Mouse (Mus musculus) embryonic facial prominence, embryonic 15.5 days (tissue): ENCODE measurements around the gene Zan. TPM values are rescaled to one million over a fixed set of nuclear protein-coding genes. Genes with fewer than 3 reads are reported as not detected.

ENCODE experiments used
- ATAC-seq: fragments of 200-750 bp; cut with Nextera tagmentation; 2 replicates; pipeline ENCODE4 v1.8.0; 2017; ENCODE audit warnings: low read depth, moderate TSS enrichment; ENCODE audit not compliant: insufficient number of reproducible peaks, low FRiP score, low TSS enrichment
- H3K27ac ChIP-seq: fragments of 300-500 bp; sonication (generic); replicated peaks from 2 replicates; pipeline ENCODE4 v1.5.1; 2015; ENCODE audit warnings: mild to moderate bottlenecking, inconsistent platforms
- H3K27me3 ChIP-seq: fragments of 300-500 bp; sonication (generic); 2 replicates; pipeline ENCODE4 v1.6.1; 2015; ENCODE audit warnings: inconsistent platforms
- H3K36me3 ChIP-seq: fragments of 300-500 bp; sonication (generic); 2 replicates; pipeline ENCODE4 v1.6.1; 2015; ENCODE audit warnings: mild to moderate bottlenecking, inconsistent platforms
- H3K4me1 ChIP-seq: fragments of 300-500 bp; sonication (generic); 2 replicates; pipeline ENCODE4 v1.6.1; 2015; ENCODE audit warnings: inconsistent platforms
- H3K4me2 ChIP-seq: fragments of 300-500 bp; sonication (generic); replicated peaks from 2 replicates; pipeline ENCODE4 v1.6.1; 2015; ENCODE audit warnings: mild to moderate bottlenecking, inconsistent platforms
- H3K4me3 ChIP-seq: fragments of 300-500 bp; sonication (generic); replicated peaks from 2 replicates; pipeline ENCODE4 v1.5.1; 2015; ENCODE audit warnings: mild to moderate bottlenecking, inconsistent platforms
- H3K9ac ChIP-seq: fragments of 300-500 bp; sonication (generic); 2 replicates; pipeline ENCODE4 v1.6.1; 2015; ENCODE audit warnings: inconsistent platforms
- H3K9me3 ChIP-seq: fragments of 300-500 bp; sonication (generic); replicated peaks from 2 replicates; pipeline ENCODE4 v1.6.1; 2016; ENCODE audit warnings: inconsistent platforms
- WGBS: fragments of 180-500 bp; shearing (Covaris S2); methylation state at CpG from one replicate; pipeline ENCODE4 v1.1.7; 2015; 5-methylcytosine and 5-hydroxymethylcytosine counted together
- polyA plus RNA-seq: library from polyadenylated mRNA; unstranded; fragments of >200 nt; fragmentation: Nextera tagmentation; extraction: Ambion mirVana; gene quantifications from 2 replicates; pipeline ENCODE4 v1.2.1, GENCODE M21; 2015

Zan gene
- polyA plus RNA-seq, result 0.21 and 0.23 TPM in 2 replicates

GRCm38 (mm10) chr5:137476964-137477363, at the start of gene Zan:
Gene Zan (minus strand): TSS chr5:137477064.
- H3K9me3 ChIP-seq, result no peaks in the 10 kb centered on the region
- no peaks in the 10 kb centered on the region for H3K27me3 ChIP-seq
- ATAC-seq, result no peak
- H3K4me1 ChIP-seq, result no peaks in the 10 kb centered on the region
- no peak within 1 kb of the TSS for H3K4me3 ChIP-seq
- no peak within 1 kb of the TSS for H3K9ac ChIP-seq
- WGBS, result 84% methylated on average over 5 of the region's 5 CpGs
- H3K36me3 ChIP-seq, result no peaks in the 10 kb centered on the region
- no peak within 1 kb of the TSS for H3K27ac ChIP-seq
- no peak within 1 kb of the TSS for H3K4me2 ChIP-seq

- Histone ChIP-seq H3K9ac (no peak overlapping the region), H3K27ac (0 out of 2 replicates have a peak overlapping the region, but pooled peaks have one; percentile 41), H3K36me3 (peaks cover 86% of the 10 kb centered on the region)
These were observed 49.5 kb upstream of the Zan start for GRCm38 (mm10) chr5:137526192-137526936.

GRCm38 (mm10) chr5:137525511-137525910, 48.6 kb upstream of the Zan start:
- H3K9ac ChIP-seq, result no peak overlapping the region
- H3K9me3 ChIP-seq, result no peaks in the 10 kb centered on the region
- H3K4me1 ChIP-seq, result peaks cover 43% of the 10 kb centered on the region
- no peaks in the 10 kb centered on the region for H3K27me3 ChIP-seq
- no peak overlapping the region for H3K4me2 ChIP-seq
- WGBS, result 77% methylated on average over 16 of the region's 16 CpGs
- no peak overlapping the region for H3K4me3 ChIP-seq
- no peak for ATAC-seq
- peak overlapping the region; percentile 17; the same call in 1 of the 2 replicates for H3K27ac ChIP-seq
- H3K36me3 ChIP-seq, result peaks cover 94% of the 10 kb centered on the region

More at GRCm38 (mm10) chr5:137526192-137526936, 49.5 kb upstream of the Zan start:
- Histone ChIP-seq H3K4me1 (peaks cover 45% of the 10 kb centered on the region), H3K4me3 (no peak overlapping the region), H3K9me3 (no peaks in the 10 kb centered on the region), H3K4me2 (no peak overlapping the region), H3K27me3 (no peaks in the 10 kb centered on the region)
- 56% methylated on average over 16 of the region's 16 CpGs for WGBS
- no peak for ATAC-seq

- no peak for ATAC-seq
- Histone ChIP-seq H3K27ac (peak overlapping the region; percentile 17; the same call in 1 of the 2 replicates), H3K9ac (no peak overlapping the region), H3K36me3 (peaks cover 97% of the 10 kb centered on the region), H3K27me3 (no peaks in the 10 kb centered on the region), H3K4me3 (no peak overlapping the region), H3K4me1 (peaks cover 35% of the 10 kb centered on the region), H3K9me3 (no peaks in the 10 kb centered on the region), H3K4me2 (no peak overlapping the region)
- 86% methylated on average over 13 of the region's 13 CpGs for WGBS
These were observed 47.8 kb upstream of the Zan start for GRCm38 (mm10) chr5:137524671-137525070.

- no peak for ATAC-seq
- no peak overlapping the region for H3K4me2 ChIP-seq
- peaks cover 97% of the 10 kb centered on the region for H3K36me3 ChIP-seq
- no peaks in the 10 kb centered on the region for H3K9me3 ChIP-seq
- H3K4me1 ChIP-seq, result peaks cover 30% of the 10 kb centered on the region
- no peak overlapping the region for H3K4me3 ChIP-seq
- H3K27me3 ChIP-seq, result no peaks in the 10 kb centered on the region
- no peak overlapping the region for H3K27ac ChIP-seq
- no peak overlapping the region for H3K9ac ChIP-seq
- WGBS, result 85% methylated on average over 8 of the region's 8 CpGs
These were observed 47.3 kb upstream of the Zan start for GRCm38 (mm10) chr5:137524251-137524515.

GRCm38 (mm10) chr5:137523396-137524250, 46.8 kb upstream of the Zan start:
- ATAC-seq, result no peak
- no peak overlapping the region for H3K9ac ChIP-seq
- H3K27me3 ChIP-seq, result no peaks in the 10 kb centered on the region
- H3K27ac ChIP-seq, result no peak overlapping the region
- H3K9me3 ChIP-seq, result no peaks in the 10 kb centered on the region
- H3K36me3 ChIP-seq, result peaks cover 97% of the 10 kb centered on the region
- WGBS, result 82% methylated on average over 25 of the region's 25 CpGs
- H3K4me1 ChIP-seq, result peaks cover 24% of the 10 kb centered on the region
- H3K4me3 ChIP-seq, result no peak overlapping the region
- no peak overlapping the region for H3K4me2 ChIP-seq

GRCm38 (mm10) chr5:137522711-137523110, 45.8 kb upstream of the Zan start:
- WGBS, result 74% methylated on average over 11 of the region's 11 CpGs
- H3K27ac ChIP-seq, result no peak overlapping the region
- no peak overlapping the region for H3K4me2 ChIP-seq
- no peaks in the 10 kb centered on the region for H3K27me3 ChIP-seq
- peaks cover 17% of the 10 kb centered on the region; the same call in 1 of the 2 replicates for H3K4me1 ChIP-seq
- H3K9me3 ChIP-seq, result no peaks in the 10 kb centered on the region
- H3K4me3 ChIP-seq, result no peak overlapping the region
- peaks cover 97% of the 10 kb centered on the region for H3K36me3 ChIP-seq
- ATAC-seq, result no peak
- H3K9ac ChIP-seq, result no peak overlapping the region

- H3K27ac ChIP-seq, result no peak overlapping the region
- no peak for ATAC-seq
- no peak overlapping the region for H3K4me3 ChIP-seq
- H3K9me3 ChIP-seq, result no peaks in the 10 kb centered on the region
- peaks cover 93% of the 10 kb centered on the region for H3K36me3 ChIP-seq
- H3K9ac ChIP-seq, result no peak overlapping the region
- H3K27me3 ChIP-seq, result no peaks in the 10 kb centered on the region
- H3K4me2 ChIP-seq, result no peak overlapping the region
- peaks cover 12% of the 10 kb centered on the region; the same call in 1 of the 2 replicates for H3K4me1 ChIP-seq
- 78% methylated on average over 9 of the region's 9 CpGs for WGBS
These were observed 45.0 kb upstream of the Zan start for GRCm38 (mm10) chr5:137521861-137522260.

- H3K4me2 ChIP-seq, result no peak overlapping the region
- no peak overlapping the region for H3K27ac ChIP-seq
- 89% methylated on average over 27 of the region's 27 CpGs for WGBS
- H3K9me3 ChIP-seq, result no peaks in the 10 kb centered on the region
- H3K9ac ChIP-seq, result no peak overlapping the region
- H3K4me1 ChIP-seq, result peaks cover 5% of the 10 kb centered on the region; the same call in 1 of the 2 replicates
- H3K4me3 ChIP-seq, result no peak overlapping the region
- H3K27me3 ChIP-seq, result no peaks in the 10 kb centered on the region
- no peak for ATAC-seq
- H3K36me3 ChIP-seq, result peaks cover 83% of the 10 kb centered on the region
These were observed 43.1 kb upstream of the Zan start for GRCm38 (mm10) chr5:137519691-137520550.

- no peak for ATAC-seq
- Histone ChIP-seq H3K4me3 (no peak within 1 kb of the TSS), H3K27ac (no peak within 1 kb of the TSS), H3K4me2 (no peak within 1 kb of the TSS), H3K9ac (no peak within 1 kb of the TSS), H3K9me3 (no peaks in the 10 kb centered on the region), H3K4me1 (peaks cover 18% of the 10 kb centered on the region), H3K36me3 (peaks cover 68% of the 10 kb centered on the region), H3K27me3 (no peaks in the 10 kb centered on the region)
- 75% methylated on average over 5 of the region's 5 CpGs for WGBS
These were observed 41.6 kb upstream of the Zan start, which contains the start of gene Gigyf1 for GRCm38 (mm10) chr5:137518436-137518835. Gene Gigyf1 (plus strand): TSS chr5:137518548.

- Histone ChIP-seq H3K9me3 (no peaks in the 10 kb centered on the region), H3K27me3 (no peaks in the 10 kb centered on the region), H3K36me3 (peaks cover 32% of the 10 kb centered on the region), H3K4me2 (no peak overlapping the region), H3K4me3 (no peak overlapping the region), H3K9ac (no peak overlapping the region), H3K4me1 (peaks cover 44% of the 10 kb centered on the region), H3K27ac (no peak overlapping the region)
- no peak for ATAC-seq
- 92% methylated on average over 3 of the region's 3 CpGs for WGBS
These were observed 37.9 kb upstream of the Zan start for GRCm38 (mm10) chr5:137514811-137515210.
